Mouse (Mus musculus): ENCODE measurements around the gene Gucy2g. TPM values are rescaled to one million over a fixed set of nuclear protein-coding genes. Genes with fewer than 3 reads are reported as not detected.

Gucy2g gene
- polyA plus RNA-seq, 1 experiment: 0.32 TPM

GRCm38 (mm10) chr19:55194520-55195170 is 46.4 kb downstream of the Gucy2g start:
- Histone ChIP-seq H3K4me1 (ENCODE audit: control insufficient read depth, insufficient read depth, low read length) (peaks cover 7% of the 10 kb centered on the region; the same call in 1 of the 2 replicates), H3K4me3 (replicated peaks; ENCODE audit: extremely low read depth, low read depth, low read length) (no peak overlapping the region)
- TF ChIP-seq CTCF (IDR thresholded peaks at IDR 0.05; ENCODE audit: insufficient read depth, low read length): no peak
- no peak for TF ChIP-seq POLR2A (IDR thresholded peaks at IDR 0.05; ENCODE audit: borderline replicate concordance, extremely low read depth, low read depth, low read length)
- 49% methylated on average over 7 of the region's 7 CpGs for WGBS
- DNase-seq: no peak

DNA sequence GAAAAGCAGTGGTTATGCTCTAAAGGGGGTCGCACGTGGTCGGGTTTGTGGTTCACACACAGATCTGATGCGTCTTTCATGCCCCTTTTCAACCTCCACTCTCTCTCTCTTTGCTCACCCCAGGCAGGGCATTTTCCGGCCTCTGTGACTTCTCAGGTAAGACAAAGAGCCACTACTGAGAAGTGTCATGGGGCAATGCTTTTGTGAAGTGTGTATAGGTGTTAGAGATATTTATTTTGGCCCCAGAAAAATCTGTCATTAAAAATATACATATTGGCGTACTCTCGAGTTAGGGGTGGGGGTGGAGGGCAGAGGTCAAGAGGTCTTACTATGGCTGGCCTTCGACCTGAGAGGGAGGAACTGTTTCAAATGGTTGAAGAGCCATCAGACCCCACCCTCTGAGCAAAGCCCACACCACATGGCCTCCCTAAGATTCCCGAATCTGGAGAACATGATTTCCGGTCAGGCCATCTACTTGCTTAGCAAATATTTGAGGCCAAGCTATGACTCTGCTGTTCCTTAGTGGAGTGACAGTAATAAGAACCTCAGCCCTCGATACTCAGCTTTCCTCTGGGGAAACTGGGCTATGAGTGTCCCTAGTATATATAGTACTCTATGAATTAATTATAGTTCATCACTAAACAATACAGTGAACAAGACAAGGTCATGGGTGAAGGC is 47.2 kb downstream of the Gucy2g start:
- Histone ChIP-seq H3K4me1 (ENCODE audit: control insufficient read depth, insufficient read depth, low read length) (peaks cover 7% of the 10 kb centered on the region; the same call in 1 of the 2 replicates), H3K4me3 (replicated peaks; ENCODE audit: extremely low read depth, low read depth, low read length) (no peak overlapping the region)
- no peak for DNase-seq
- 48% methylated on average over 11 of the region's 11 CpGs for WGBS
- TF ChIP-seq POLR2A (IDR thresholded peaks at IDR 0.05; ENCODE audit: borderline replicate concordance, extremely low read depth, low read depth, low read length) (no peak), CTCF (IDR thresholded peaks at IDR 0.05; ENCODE audit: insufficient read depth, low read length) (no peak)

DNA sequence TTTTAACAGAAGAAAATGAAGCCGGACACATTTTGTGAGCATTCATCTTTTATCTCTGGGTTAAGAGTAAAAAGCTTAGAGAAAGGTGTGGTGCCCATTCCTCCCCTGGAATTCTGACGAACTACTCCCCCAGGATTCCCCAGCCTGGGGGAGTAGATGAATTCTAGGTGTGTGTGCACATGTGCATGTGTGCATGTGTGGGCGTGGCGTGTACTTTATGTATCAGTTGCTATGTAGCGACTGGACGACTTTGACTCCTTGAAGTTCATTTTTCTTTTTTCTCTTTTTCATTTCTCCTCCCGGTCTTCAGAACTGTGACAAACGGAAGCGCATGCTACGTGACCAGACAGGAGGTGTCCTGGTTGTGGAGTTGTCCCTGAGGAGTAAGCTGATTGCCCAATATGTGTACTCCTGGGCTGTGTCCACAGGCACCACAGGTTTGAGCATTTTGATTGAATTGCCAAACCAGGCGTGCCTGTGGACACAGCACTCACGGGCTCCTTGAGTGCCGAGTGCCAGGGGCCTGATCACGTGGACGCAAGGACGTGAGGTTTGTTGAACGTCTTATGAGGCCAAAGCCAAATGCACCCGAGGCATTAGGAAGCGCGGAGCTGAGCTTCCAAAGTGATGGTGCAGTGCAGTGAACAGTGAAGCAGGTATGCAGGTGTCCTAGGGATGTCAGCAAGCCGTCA is 48.6 kb downstream of the Gucy2g start:
- H3K4me1 ChIP-seq (ENCODE audit: control insufficient read depth, insufficient read depth, low read length): peaks cover 7% of the 10 kb centered on the region; the same call in 1 of the 2 replicates
- DNase-seq: peak; percentile 76
- 67% methylated on average over 21 of the region's 21 CpGs for WGBS
- peak; percentile 50; the same call in 1 of the 2 replicates for TF ChIP-seq POLR2A (IDR thresholded peaks at IDR 0.05; ENCODE audit: borderline replicate concordance, extremely low read depth, low read depth, low read length)
- TF ChIP-seq CTCF (IDR thresholded peaks at IDR 0.05; ENCODE audit: insufficient read depth, low read length): no peak
- H3K4me3 ChIP-seq (replicated peaks; ENCODE audit: extremely low read depth, low read depth, low read length): no peak overlapping the region

GRCm38 (mm10) chr19:55191596-55191995 is 49.4 kb downstream of the Gucy2g start:
- WGBS: 59% methylated on average over 2 of the region's 2 CpGs
- DNase-seq: no peak
- peaks cover 7% of the 10 kb centered on the region; the same call in 1 of the 2 replicates for H3K4me1 ChIP-seq (ENCODE audit: control insufficient read depth, insufficient read depth, low read length)
- TF ChIP-seq CTCF (IDR thresholded peaks at IDR 0.05; ENCODE audit: insufficient read depth, low read length): no peak
- TF ChIP-seq POLR2A (IDR thresholded peaks at IDR 0.05; ENCODE audit: borderline replicate concordance, extremely low read depth, low read depth, low read length): no peak
- no peak overlapping the region for H3K4me3 ChIP-seq (replicated peaks; ENCODE audit: extremely low read depth, low read depth, low read length)

- WGBS: 60% methylated on average over 5 of the region's 5 CpGs
These were observed 51.0 kb downstream of the Gucy2g start for GRCm38 (mm10) chr19:55190065-55190464.

GRCm38 (mm10) chr19:55185651-55186050 is 55.4 kb downstream of the Gucy2g start:
- 0 out of 2 replicates have a peak, but pooled peaks cover 3% of the 10 kb centered on the region for H3K4me1 ChIP-seq (ENCODE audit: control insufficient read depth, insufficient read depth, low read length)
- TF ChIP-seq POLR2A (IDR thresholded peaks at IDR 0.05; ENCODE audit: borderline replicate concordance, extremely low read depth, low read depth, low read length) (no peak), CTCF (IDR thresholded peaks at IDR 0.05; ENCODE audit: insufficient read depth, low read length) (no peak)
- DNase-seq: no peak
- no peak overlapping the region for H3K4me3 ChIP-seq (replicated peaks; ENCODE audit: extremely low read depth, low read depth, low read length)
- WGBS: 56% methylated on average over 3 of the region's 3 CpGs

More at GRCm38 (mm10) chr19:55190065-55190464, 51.0 kb downstream of the Gucy2g start:
- Histone ChIP-seq H3K4me1 (ENCODE audit: control insufficient read depth, insufficient read depth, low read length) (peaks cover 3% of the 10 kb centered on the region; the same call in 1 of the 2 replicates), H3K4me3 (replicated peaks; ENCODE audit: extremely low read depth, low read depth, low read length) (no peak overlapping the region)
- no peak for DNase-seq
- no peak for TF ChIP-seq POLR2A (IDR thresholded peaks at IDR 0.05; ENCODE audit: borderline replicate concordance, extremely low read depth, low read depth, low read length)
- no peak for TF ChIP-seq CTCF (IDR thresholded peaks at IDR 0.05; ENCODE audit: insufficient read depth, low read length)

GRCm38 (mm10) chr19:55185074-55185473 is 56.0 kb downstream of the Gucy2g start:
- TF ChIP-seq CTCF (IDR thresholded peaks at IDR 0.05; ENCODE audit: insufficient read depth, low read length) (no peak), POLR2A (IDR thresholded peaks at IDR 0.05; ENCODE audit: borderline replicate concordance, extremely low read depth, low read depth, low read length) (no peak)
- DNase-seq: no peak
- Histone ChIP-seq H3K4me1 (ENCODE audit: control insufficient read depth, insufficient read depth, low read length) (0 out of 2 replicates have a peak, but pooled peaks cover 3% of the 10 kb centered on the region), H3K4me3 (replicated peaks; ENCODE audit: extremely low read depth, low read depth, low read length) (no peak overlapping the region)
- WGBS: 73% methylated on average over 7 of the region's 7 CpGs

GRCm38 (mm10) chr19:55184442-55184841 is 56.6 kb downstream of the Gucy2g start:
- TF ChIP-seq CTCF (IDR thresholded peaks at IDR 0.05; ENCODE audit: insufficient read depth, low read length): no peak
- TF ChIP-seq POLR2A (IDR thresholded peaks at IDR 0.05; ENCODE audit: borderline replicate concordance, extremely low read depth, low read depth, low read length): no peak
- Histone ChIP-seq H3K4me1 (ENCODE audit: control insufficient read depth, insufficient read depth, low read length) (0 out of 2 replicates have a peak, but pooled peaks cover 3% of the 10 kb centered on the region), H3K4me3 (replicated peaks; ENCODE audit: extremely low read depth, low read depth, low read length) (no peak overlapping the region)
- DNase-seq: no peak
- 58% methylated on average over 7 of the region's 7 CpGs for WGBS

DNA sequence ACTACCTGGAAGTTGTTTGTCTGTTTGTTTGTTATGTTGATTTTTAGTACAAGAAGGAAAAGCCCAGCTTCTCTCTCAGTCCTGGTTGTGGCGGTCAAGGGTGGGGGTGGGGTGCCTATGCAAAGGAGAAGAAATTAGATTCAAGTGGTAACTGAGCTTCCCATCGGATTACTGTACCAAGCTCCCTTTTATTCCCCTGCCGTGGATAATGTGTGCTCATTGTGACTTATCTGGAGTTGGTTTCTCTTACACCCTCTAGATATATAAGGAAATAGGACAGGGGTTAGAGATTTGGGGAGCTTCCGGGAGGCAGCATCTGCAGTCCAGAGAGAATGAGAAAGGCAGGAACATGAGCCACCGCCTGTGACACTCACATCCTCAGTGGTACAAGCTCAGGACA is 60.6 kb downstream of the Gucy2g start, which contains the start of gene Tectb:
TSS of gene Tectb (plus strand) at position 301 of the 400 bp plus-strand sequence.
- TF ChIP-seq CTCF (IDR thresholded peaks at IDR 0.05; ENCODE audit: insufficient read depth, low read length): no peak
- TF ChIP-seq POLR2A (IDR thresholded peaks at IDR 0.05; ENCODE audit: borderline replicate concordance, extremely low read depth, low read depth, low read length): no peak
- WGBS: 91% methylated on average over 5 of the region's 5 CpGs
- Histone ChIP-seq H3K4me1 (ENCODE audit: control insufficient read depth, insufficient read depth, low read length) (0 out of 2 replicates have a peak, but pooled peaks cover 3% of the 10 kb centered on the region), H3K4me3 (replicated peaks; ENCODE audit: extremely low read depth, low read depth, low read length) (no peak within 1 kb of the TSS)
- no peak for DNase-seq

All from lung, adult 2 months (tissue).